21 mouse cellular contexts compared by ENCODE assay signal in the genomic region with DNA sequence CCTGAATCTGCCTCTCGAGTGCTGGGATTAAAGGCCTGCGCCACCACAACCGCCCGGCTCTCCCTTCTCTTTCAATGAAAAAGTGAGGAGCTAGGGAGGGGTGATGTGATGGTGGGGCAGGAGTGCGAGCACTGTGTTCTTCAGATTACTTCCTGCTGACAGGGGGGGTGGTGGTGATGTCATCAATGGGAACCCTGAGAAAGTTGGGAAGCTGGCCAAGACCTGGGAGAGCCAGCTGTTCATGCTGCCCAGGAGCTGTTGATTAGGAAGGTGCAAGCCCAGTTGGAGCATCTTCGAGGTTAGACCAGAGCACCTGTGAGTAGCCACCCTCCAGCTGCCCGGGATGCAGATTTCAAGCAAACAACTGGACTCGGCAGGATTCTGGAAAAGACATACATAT. TPM values are rescaled to one million over a fixed set of nuclear protein-coding genes. Genes with fewer than 3 reads are reported as not detected.
DNase-seq lines count a peak whose midpoint lies in the region; ATAC-seq and TF ChIP-seq lines count a peak whose summit lies in the region.
"Had no signal": no experiment of that assay in that cellular context is flagged by ENCODE, and none has a peak within 500 bp of the region (broad histone marks: within the 10 kb centered on the region; RNA-seq: fewer than 3 reads in every experiment).

No protein-coding gene starts in this region.

- TF ChIP-seq CTCF in E14TG2a.4 (conservative IDR thresholded peaks at IDR 0.05; ENCODE audit: low read length), result no peak
- TF ChIP-seq CTCF in brain, embryonic 14.5 days (IDR thresholded peaks at IDR 0.05; ENCODE audit: borderline replicate concordance, extremely low read depth, insufficient read depth, insufficient read length), result no peak

- no peak overlapping the region for H3K4me2 ChIP-seq in kidney, embryonic 14.5 days (replicated peaks; ENCODE audit: low read depth, low read length)
- H3K4me2 ChIP-seq: embryonic facial prominence, embryonic 13.5 days; heart, embryonic 15.5 days; hindbrain, embryonic 12.5 days; liver, embryonic 11.5 days; lung, embryonic 14.5 days; midbrain, embryonic 11.5 days; neural tube, embryonic 12.5 days had no signal

- peak; percentile 89 for DNase-seq in heart, adult 11 months
- no peak for DNase-seq in heart, adult 18-20 months
- DNase-seq in kidney, adult 8-10 months, result peak; percentile 36 to 42
- peak; percentile 52 for DNase-seq in brain, embryonic 14.5 days (ENCODE audit: low read depth)
- no peak for DNase-seq in cerebellum, adult 11 months
- DNase-seq in thymus, postnatal 36 days, result no peak
- DNase-seq: adrenal gland, adult 2 months; cerebellum, postnatal 10 days; kidney, postnatal 4 days; lung, embryonic 14.5 days; right cerebral cortex, postnatal 14 days had no signal

- no peaks in the 10 kb centered on the region for H3K9me3 ChIP-seq in kidney, embryonic 14.5 days (ENCODE audit: control insufficient read depth, low read length)
- H3K9me3 ChIP-seq in E14TG2a.4 (ENCODE audit: low read length), result no peaks in the 10 kb centered on the region
- H3K9me3 ChIP-seq: embryonic facial prominence, embryonic 13.5 days; heart, embryonic 15.5 days; hindbrain, embryonic 12.5 days; neural tube, embryonic 12.5 days had no signal

- H3K9ac ChIP-seq in kidney, embryonic 14.5 days (ENCODE audit: low read depth, low read length), result no peak overlapping the region
- H3K9ac ChIP-seq: embryonic facial prominence, embryonic 13.5 days; heart, embryonic 15.5 days; hindbrain, embryonic 12.5 days; lung, embryonic 14.5 days; neural tube, embryonic 12.5 days had no signal

- no peak for ATAC-seq in kidney, embryonic 14.5 days (ENCODE audit: low FRiP score, low TSS enrichment)
- ATAC-seq: forebrain, embryonic 16.5 days had no signal

- TF ChIP-seq POLR2A in brain, embryonic 14.5 days (IDR thresholded peaks at IDR 0.05; ENCODE audit: borderline replicate concordance, extremely low read depth, insufficient read depth, insufficient read length, poor library complexity, severe bottlenecking), result no peak

- no peaks in the 10 kb centered on the region for H3K36me3 ChIP-seq in kidney, embryonic 14.5 days (ENCODE audit: control insufficient read depth, insufficient read depth, low read length)
- H3K36me3 ChIP-seq in E14TG2a.4 (ENCODE audit: insufficient read depth, low read length), result no peaks in the 10 kb centered on the region
- H3K36me3 ChIP-seq: embryonic facial prominence, embryonic 13.5 days; heart, embryonic 15.5 days; hindbrain, embryonic 12.5 days; neural tube, embryonic 12.5 days had no signal

- 70% methylated on average over 8 of the region's 8 CpGs for WGBS in kidney, embryonic 14.5 days

- H3K4me1 ChIP-seq in kidney, embryonic 14.5 days (ENCODE audit: control insufficient read depth, insufficient read depth, low read length), result no peaks in the 10 kb centered on the region; the same call in 1 of the 2 replicates
- peaks cover 47% of the 10 kb centered on the region for H3K4me1 ChIP-seq in E14TG2a.4 (replicated peaks; ENCODE audit: low read depth, low read length)
- H3K4me1 ChIP-seq: embryonic facial prominence, embryonic 13.5 days; neural tube, embryonic 12.5 days had no signal

- H3K4me3 ChIP-seq in kidney, embryonic 14.5 days (ENCODE audit: low read length), result no peak overlapping the region
- H3K4me3 ChIP-seq in E14TG2a.4 (replicated peaks; ENCODE audit: low read length), result 0 out of 2 replicates have a peak overlapping the region, but pooled peaks have one; percentile 17
- H3K4me3 ChIP-seq: embryonic facial prominence, embryonic 13.5 days; heart, embryonic 15.5 days; hindbrain, embryonic 12.5 days; neural tube, embryonic 12.5 days had no signal

- H3K27ac ChIP-seq in kidney, embryonic 14.5 days (ENCODE audit: low read depth, low read length), result no peak overlapping the region
- H3K27ac ChIP-seq: embryonic facial prominence, embryonic 13.5 days; heart, embryonic 15.5 days; hindbrain, embryonic 12.5 days; macrophage; neural tube, embryonic 12.5 days had no signal

- no peaks in the 10 kb centered on the region for H3K27me3 ChIP-seq in kidney, embryonic 14.5 days (ENCODE audit: control insufficient read depth, insufficient read depth, low read length)
- H3K27me3 ChIP-seq in E14TG2a.4 (ENCODE audit: insufficient read depth, low read length), result peaks cover 39% of the 10 kb centered on the region
- H3K27me3 ChIP-seq: heart, embryonic 15.5 days; neural tube, embryonic 12.5 days had no signal

RNA-seq across cellular contexts. Expression of a gene that starts 33.6 kb away (rescaled TPM):
- total RNA-seq in heart, adult 18-20 months (2021), result 10 to 100 TPM; 28.2 to 38.8 TPM
- polyA plus RNA-seq in kidney, embryonic 14.5 days (2014; fragmentation: Nextera tagmentation; extraction: Ambion mirVana), result 43.7 and 70.9 TPM in 2 replicates
- polyA plus RNA-seq in brain, embryonic 14.5 days (2012; rRNA removed), result 51.8 and 54.9 TPM in 2 replicates

Comparison
In these comparisons a context has a peak if more than half of its experiments do, and no peak if none do; other contexts are left out.
1. DNase-seq: peak in heart, adult 11 months (single experiment), kidney, adult 8-10 months (2 of 2) and brain, embryonic 14.5 days (single experiment); none in heart, adult 18-20 months (0 of 2), cerebellum, adult 11 months (single experiment) and thymus, postnatal 36 days (0 of 2).